Mouse (Mus musculus) forebrain, embryonic 14.5 days (tissue): Measurements from ENCODE around the gene Apoe. TPM values are rescaled to one million over a fixed set of nuclear protein-coding genes. Genes with fewer than 3 reads are reported as not detected.
"Not testable (repeated sequence)": the region's sequence is repeated elsewhere in the genome, so short reads cannot be mapped to it uniquely, and the experiment has no call there.

ENCODE experiments used
- ATAC-seq: fragments of 200-750 bp; cut with Nextera tagmentation; 2 replicates; pipeline ENCODE4 v1.8.0; 2017; ENCODE audit warnings: mild to moderate bottlenecking, moderate library complexity
- DNase-seq: peaks from one replicate; pipeline ENCODE4 v3.0.0-alpha.2; 2015; ENCODE audit warnings: low spot score
- H3K27ac ChIP-seq: fragments of 300-500 bp; sonication (generic); 2 replicates; pipeline ENCODE4 v1.5.1; 2014; ENCODE audit warnings: low read depth, mild to moderate bottlenecking, control low read depth, low read length, moderate library complexity
- H3K27me3 ChIP-seq: fragments of 300-500 bp; sonication (generic); replicated peaks from 2 replicates; pipeline ENCODE4 v1.6.1; 2014; ENCODE audit warnings: low read length, control low read depth, mixed read lengths; ENCODE audit not compliant: control insufficient read depth, insufficient read depth
- H3K36me3 ChIP-seq: fragments of 300-500 bp; sonication (generic); 2 replicates; pipeline ENCODE4 v1.6.1; 2014; ENCODE audit warnings: low read length, control low read depth; ENCODE audit not compliant: control insufficient read depth, insufficient read depth
- H3K4me1 ChIP-seq: fragments of 300-500 bp; sonication (generic); 2 replicates; pipeline ENCODE4 v1.6.1; 2014; ENCODE audit warnings: antibody characterized with exemption, low read length, control low read depth; ENCODE audit not compliant: control insufficient read depth, insufficient read depth
- H3K4me2 ChIP-seq: fragments of 300-500 bp; sonication (generic); 2 replicates; pipeline ENCODE4 v1.6.1; 2014; ENCODE audit warnings: mild to moderate bottlenecking, control low read depth, low read length
- H3K4me3 ChIP-seq: fragments of 300-500 bp; sonication (generic); 2 replicates; pipeline ENCODE4 v1.5.1; 2014; ENCODE audit warnings: low read depth, low read length, control low read depth
- H3K9ac ChIP-seq: fragments of 300-500 bp; sonication (generic); 2 replicates; pipeline ENCODE4 v1.6.1; 2014; ENCODE audit warnings: mild to moderate bottlenecking, low read length, control low read depth, moderate library complexity
- H3K9me3 ChIP-seq: fragments of 300-500 bp; sonication (generic); replicated peaks from 2 replicates; pipeline ENCODE4 v1.6.1; 2016; ENCODE audit warnings: low read length, control low read depth, mixed read lengths; ENCODE audit not compliant: control insufficient read depth
- WGBS: fragments of 180-500 bp; shearing (Covaris S2); extraction: QIAGEN DNeasy Blood & Tissue Kit; methylation state at CpG from one replicate; pipeline ENCODE4 v1.1.7; 2014; 5-methylcytosine and 5-hydroxymethylcytosine counted together
- polyA plus RNA-seq: library from polyadenylated mRNA; unstranded; fragments of >200 nt; fragmentation: Nextera tagmentation; extraction: Ambion mirVana; gene quantifications from 2 replicates; pipeline ENCODE4 v1.2.1, GENCODE M21; 2014

Apoe gene
- polyA plus RNA-seq, 1 experiment from 2014 or later = 261 TPM

GRCm38 (mm10) chr7:19690845-19691244 lies 8.1 kb downstream of the Apoe start:
- no peaks in the 10 kb centered on the region for H3K36me3 ChIP-seq
- H3K4me2 ChIP-seq = no peak overlapping the region
- 82% methylated on average over 4 of the region's 4 CpGs for WGBS
- no peaks in the 10 kb centered on the region for H3K4me1 ChIP-seq
- no peaks in the 10 kb centered on the region for H3K9me3 ChIP-seq
- H3K27me3 ChIP-seq = no peaks in the 10 kb centered on the region
- DNase-seq (no peak), ATAC-seq (no peak)
- H3K4me3 ChIP-seq = no peak overlapping the region
- no peak overlapping the region for H3K9ac ChIP-seq
- H3K27ac ChIP-seq = no peak overlapping the region

- H3K27me3 ChIP-seq = no peaks in the 10 kb centered on the region
- no peaks in the 10 kb centered on the region for H3K36me3 ChIP-seq
- ATAC-seq = no peak
- no peaks in the 10 kb centered on the region for H3K9me3 ChIP-seq
- no peak overlapping the region for H3K4me3 ChIP-seq
- H3K27ac ChIP-seq = no peak overlapping the region
- DNase-seq = no peak
- H3K9ac ChIP-seq = no peak overlapping the region
- 96% methylated on average over 2 of the region's 2 CpGs for WGBS
- no peaks in the 10 kb centered on the region for H3K4me1 ChIP-seq
- no peak overlapping the region for H3K4me2 ChIP-seq
Observed at GRCm38 (mm10) chr7:19688611-19689010, 10.4 kb downstream of the Apoe start.

DNA sequence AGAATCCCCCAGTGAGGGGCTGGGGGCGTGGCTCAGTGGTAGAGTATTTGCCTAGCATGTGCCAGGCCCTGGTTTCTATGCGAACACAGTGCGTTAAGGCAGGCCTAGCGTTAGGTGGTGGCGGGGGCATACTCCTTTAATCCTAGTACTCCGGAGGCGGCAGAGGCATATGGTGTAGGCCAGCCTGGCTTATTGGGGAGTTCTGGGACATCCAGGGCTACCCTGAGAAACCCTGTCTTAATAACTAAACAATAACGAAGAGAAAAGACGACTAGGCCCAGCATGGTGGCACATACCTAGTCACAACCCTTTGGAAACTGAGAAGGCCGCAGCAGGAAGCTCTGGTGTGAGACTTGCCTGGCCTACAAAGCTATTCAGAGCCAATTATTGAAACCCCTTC lies 10.9 kb downstream of the Apoe start:
- no peak overlapping the region for H3K27ac ChIP-seq
- H3K9me3 ChIP-seq = no peaks in the 10 kb centered on the region
- no peaks in the 10 kb centered on the region for H3K36me3 ChIP-seq
- DNase-seq (no peak), ATAC-seq (no peak)
- no peak overlapping the region for H3K9ac ChIP-seq
- H3K4me3 ChIP-seq = no peak overlapping the region
- no peaks in the 10 kb centered on the region for H3K27me3 ChIP-seq
- no peak overlapping the region for H3K4me2 ChIP-seq
- 89% methylated on average over 10 of the region's 10 CpGs for WGBS
- no peaks in the 10 kb centered on the region for H3K4me1 ChIP-seq

DNA sequence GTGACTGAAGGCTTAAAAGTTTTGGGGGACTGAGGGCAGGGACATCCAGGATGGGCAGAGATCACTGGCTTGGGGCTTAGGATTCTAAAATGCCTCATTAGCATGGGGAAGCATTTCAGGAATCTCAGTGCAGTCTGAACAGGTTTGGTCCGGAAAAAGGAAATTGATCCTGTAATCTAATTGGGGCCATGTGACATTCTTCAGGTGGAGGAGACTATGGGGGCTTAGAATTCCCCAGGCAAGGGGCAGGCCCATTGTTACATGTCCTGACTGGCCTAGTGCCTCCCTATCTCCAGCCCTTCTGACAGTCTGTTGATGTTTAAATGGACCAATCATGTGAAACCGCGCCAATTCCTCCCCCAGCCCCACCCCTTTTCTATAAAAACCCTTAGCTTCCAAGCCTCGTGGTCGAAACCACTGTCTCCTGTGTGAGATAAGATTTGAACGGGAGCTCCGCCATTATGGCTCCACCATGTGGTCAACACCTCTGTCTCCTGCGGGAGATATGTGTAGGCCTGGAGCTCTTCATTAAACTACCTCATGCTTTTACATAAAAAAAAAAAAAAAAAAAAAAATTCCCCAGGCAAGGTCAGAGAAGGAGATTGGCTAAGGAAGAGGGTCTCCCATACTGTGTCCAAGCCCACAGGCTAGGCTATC lies 11.9 kb downstream of the Apoe start:
- H3K9me3 ChIP-seq, H3K4me1 ChIP-seq, H3K36me3 ChIP-seq, H3K4me3 ChIP-seq, DNase-seq, H3K4me2 ChIP-seq, H3K27me3 ChIP-seq, H3K27ac ChIP-seq, H3K9ac ChIP-seq, ATAC-seq: not testable (repeated sequence)
- WGBS = 76% methylated on average over 8 of the region's 8 CpGs

- ATAC-seq = no peak
- Histone ChIP-seq H3K27me3 (no peaks in the 10 kb centered on the region), H3K27ac (no peak overlapping the region), H3K9me3 (no peaks in the 10 kb centered on the region), H3K9ac (no peak overlapping the region), H3K4me3 (no peak overlapping the region), H3K4me1 (no peaks in the 10 kb centered on the region), H3K36me3 (no peaks in the 10 kb centered on the region), H3K4me2 (no peak overlapping the region)
- DNase-seq = no peak
- 93% methylated on average over 6 of the region's 6 CpGs for WGBS
Observed at GRCm38 (mm10) chr7:19686521-19686920, 12.5 kb downstream of the Apoe start.

DNA sequence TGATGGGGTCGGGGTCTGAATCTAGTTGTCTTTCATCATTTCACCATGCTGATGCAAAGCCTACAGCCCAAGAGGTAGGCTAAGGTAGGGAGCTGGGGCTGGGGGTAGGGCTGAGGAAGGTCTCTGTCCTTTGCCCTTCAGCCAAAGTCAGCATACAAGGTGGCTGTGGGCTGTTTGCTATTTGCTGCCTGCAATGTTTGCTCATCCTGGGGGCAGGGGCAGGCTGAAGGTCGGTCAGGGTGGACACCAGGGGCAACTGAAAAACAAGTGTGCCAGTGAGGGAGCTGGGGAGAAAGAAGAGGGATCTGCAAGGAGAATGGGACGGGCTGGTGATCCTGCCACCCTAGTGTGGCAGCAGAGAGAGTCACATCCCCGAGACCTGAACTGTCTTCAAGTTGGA lies 13.6 kb downstream of the Apoe start:
- no peak overlapping the region for H3K27ac ChIP-seq
- no peaks in the 10 kb centered on the region for H3K27me3 ChIP-seq
- 73% methylated on average over 4 of the region's 4 CpGs for WGBS
- H3K36me3 ChIP-seq = no peaks in the 10 kb centered on the region
- no peak for ATAC-seq
- DNase-seq = no peak
- H3K9me3 ChIP-seq = no peaks in the 10 kb centered on the region
- no peaks in the 10 kb centered on the region for H3K4me1 ChIP-seq
- H3K4me2 ChIP-seq = no peak overlapping the region
- no peak overlapping the region for H3K4me3 ChIP-seq
- no peak overlapping the region for H3K9ac ChIP-seq

- no peaks in the 10 kb centered on the region for H3K27me3 ChIP-seq
- H3K36me3 ChIP-seq = no peaks in the 10 kb centered on the region
- no peak for DNase-seq
Observed at GRCm38 (mm10) chr7:19683771-19684201, 15.2 kb downstream of the Apoe start.

DNA sequence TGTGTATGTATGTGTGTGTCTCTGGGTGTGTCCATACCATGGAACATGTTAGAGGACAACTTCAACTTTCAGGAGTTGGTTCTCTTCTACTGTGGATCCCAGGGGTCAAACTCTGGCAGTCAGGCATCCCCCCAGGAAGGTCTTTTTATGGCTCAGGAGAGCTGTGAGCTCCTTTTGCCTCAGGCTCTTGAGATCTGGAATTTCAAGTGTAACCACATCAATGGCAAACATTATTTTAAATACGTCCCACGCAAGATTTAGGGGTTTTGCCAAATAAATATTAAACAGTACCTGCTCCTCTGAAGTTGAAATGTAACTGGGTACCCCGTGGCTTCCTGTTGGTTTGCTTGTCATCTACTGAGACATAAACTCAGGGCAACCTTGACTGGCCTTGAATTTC lies 16.0 kb downstream of the Apoe start:
- no peaks in the 10 kb centered on the region for H3K36me3 ChIP-seq
- no peak overlapping the region for H3K27ac ChIP-seq
- no peaks in the 10 kb centered on the region for H3K27me3 ChIP-seq
- H3K4me1 ChIP-seq = no peaks in the 10 kb centered on the region
- DNase-seq (no peak), ATAC-seq (no peak)
- 78% methylated on average over 3 of the region's 3 CpGs for WGBS
- H3K9me3 ChIP-seq = no peaks in the 10 kb centered on the region
- H3K9ac ChIP-seq = no peak overlapping the region
- no peak overlapping the region for H3K4me2 ChIP-seq
- H3K4me3 ChIP-seq = no peak overlapping the region

More at GRCm38 (mm10) chr7:19683771-19684201, 15.2 kb downstream of the Apoe start:
- H3K4me1 ChIP-seq = no peaks in the 10 kb centered on the region
- WGBS = 92% methylated on average over 6 of the region's 6 CpGs
- H3K4me3 ChIP-seq = no peak overlapping the region
- H3K27ac ChIP-seq = no peak overlapping the region
- H3K4me2 ChIP-seq = no peak overlapping the region
- ATAC-seq = no peak
- H3K9me3 ChIP-seq = no peaks in the 10 kb centered on the region
- H3K9ac ChIP-seq = no peak overlapping the region

DNA sequence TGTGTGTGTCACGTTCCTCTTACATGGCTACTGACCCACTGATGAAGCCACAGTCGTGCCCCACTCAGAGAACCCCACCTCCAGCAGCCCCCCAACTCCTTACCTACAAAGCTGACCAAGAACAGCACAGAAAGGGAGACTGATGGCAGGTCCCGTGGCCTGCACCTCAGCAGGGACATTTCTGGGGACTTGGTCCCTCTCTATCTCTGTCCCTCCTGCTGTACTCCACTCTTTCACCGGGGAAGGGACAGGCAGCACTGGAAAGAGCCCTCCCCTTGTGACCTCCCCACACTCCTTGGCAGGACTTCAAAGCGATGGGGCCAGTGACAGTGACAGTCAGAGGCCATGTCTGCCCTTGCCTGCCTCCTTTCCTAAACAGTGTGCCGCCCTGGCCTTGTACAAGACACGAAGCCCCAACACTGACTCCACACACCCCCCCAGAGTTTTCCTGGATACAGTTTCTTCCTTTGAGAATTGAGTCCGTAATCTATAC lies 17.7 kb downstream of the Apoe start, which contains the start of the genes Gm44805 and Apoc4:
TSS of gene Gm44805 (minus strand) at position 222 of the 493 bp plus-strand sequence.
TSS of gene Apoc4 (minus strand) at position 278 of the 493 bp plus-strand sequence.
- no peak within 1 kb of the TSS for H3K4me2 ChIP-seq
- ATAC-seq = no peak
- 67% methylated on average over 8 of the region's 8 CpGs for WGBS

More for the DNA sequence above, 17.7 kb downstream of the Apoe start, which contains the start of the genes Gm44805 and Apoc4:
- H3K9ac ChIP-seq = no peak within 1 kb of the TSS
- no peak within 1 kb of the TSS for H3K27ac ChIP-seq
- no peaks in the 10 kb centered on the region for H3K27me3 ChIP-seq
- no peak for DNase-seq
- H3K9me3 ChIP-seq = no peaks in the 10 kb centered on the region
- H3K36me3 ChIP-seq = no peaks in the 10 kb centered on the region
- no peaks in the 10 kb centered on the region for H3K4me1 ChIP-seq
- no peak within 1 kb of the TSS for H3K4me3 ChIP-seq
